Mouse (Mus musculus) lung, postnatal 25 days (tissue): ENCODE measurements around the gene Siglec1.
A peak's percentile ranks its signal among the peaks of the same experiment; 100 is the strongest.
"Not testable (repeated sequence)": the region's sequence is repeated elsewhere in the genome, so short reads cannot be mapped to it uniquely, and the experiment has no call there.

ENCODE experiments used
- DNase-seq: peaks from one replicate; pipeline ENCODE4 v3.0.0; 2022; ENCODE audit warnings: low spot score

The Siglec1 gene

DNA sequence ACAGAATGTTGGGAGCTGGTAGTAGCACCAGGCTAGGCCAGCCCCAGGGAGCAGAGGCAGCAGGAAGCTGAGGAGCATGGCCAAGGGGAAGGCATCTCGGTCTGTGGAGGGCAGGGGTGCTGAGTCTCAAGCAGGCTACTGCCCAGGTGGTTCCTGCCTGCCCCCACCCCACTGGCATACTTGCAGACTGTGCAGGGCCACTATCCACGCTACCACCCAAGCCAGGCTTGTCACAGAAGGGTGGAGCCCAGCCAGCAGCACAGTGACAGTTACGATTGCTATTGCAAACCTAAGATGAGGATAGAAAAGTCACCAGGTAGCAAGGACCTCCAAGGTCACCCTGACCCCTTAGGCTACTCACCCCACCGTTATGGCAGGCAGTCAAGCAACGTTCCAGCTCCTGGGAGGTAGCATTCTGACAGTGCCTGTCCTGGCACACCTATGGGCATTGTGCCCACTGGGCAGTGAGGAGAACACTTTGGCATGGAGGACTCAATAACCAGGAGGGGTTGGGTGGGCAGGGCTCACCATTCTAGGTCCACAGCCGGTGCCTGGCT lies 33.6 kb downstream of the Siglec1 start:
- no peak for DNase-seq

DNA sequence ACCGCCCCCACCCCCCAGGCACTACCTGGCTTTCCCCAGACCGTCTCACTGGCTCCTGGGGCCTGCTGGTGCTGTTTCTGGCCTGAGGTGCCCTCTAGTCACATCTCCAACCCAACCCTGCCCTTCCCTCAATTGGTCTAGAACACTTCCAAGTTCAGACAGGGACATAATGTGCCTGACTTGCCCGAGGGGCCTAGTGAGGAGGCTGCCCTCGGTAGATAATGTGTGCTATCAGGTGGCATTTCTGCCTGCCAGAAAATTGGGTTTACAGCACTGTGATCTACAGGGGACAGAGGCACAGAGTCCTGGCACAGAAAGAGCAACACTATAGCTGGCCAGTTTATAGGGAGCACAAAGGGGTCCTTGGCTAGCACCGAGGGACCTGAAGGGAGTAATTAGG lies 34.5 kb downstream of the Siglec1 start:
- DNase-seq: no peak

DNA sequence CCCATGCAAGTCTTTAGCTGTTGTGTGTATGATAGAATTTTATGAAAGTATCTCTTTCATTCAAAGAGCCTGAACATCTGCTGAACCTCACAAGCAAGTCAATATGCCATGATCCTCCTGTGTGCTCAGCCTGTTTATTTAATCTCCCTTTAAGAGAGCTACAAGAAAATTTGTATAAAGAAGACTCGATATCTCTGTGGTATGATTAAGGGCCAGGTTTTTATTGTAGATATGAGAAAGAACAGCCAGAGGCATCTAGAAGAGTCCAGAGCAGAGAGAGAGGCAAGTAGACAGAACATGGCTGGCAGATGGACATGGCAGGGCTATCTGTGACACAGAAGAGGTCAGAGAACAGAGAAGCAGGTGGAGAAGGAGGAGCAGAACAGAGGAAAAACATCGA lies 40.5 kb downstream of the Siglec1 start:
- no peak for DNase-seq

DNA sequence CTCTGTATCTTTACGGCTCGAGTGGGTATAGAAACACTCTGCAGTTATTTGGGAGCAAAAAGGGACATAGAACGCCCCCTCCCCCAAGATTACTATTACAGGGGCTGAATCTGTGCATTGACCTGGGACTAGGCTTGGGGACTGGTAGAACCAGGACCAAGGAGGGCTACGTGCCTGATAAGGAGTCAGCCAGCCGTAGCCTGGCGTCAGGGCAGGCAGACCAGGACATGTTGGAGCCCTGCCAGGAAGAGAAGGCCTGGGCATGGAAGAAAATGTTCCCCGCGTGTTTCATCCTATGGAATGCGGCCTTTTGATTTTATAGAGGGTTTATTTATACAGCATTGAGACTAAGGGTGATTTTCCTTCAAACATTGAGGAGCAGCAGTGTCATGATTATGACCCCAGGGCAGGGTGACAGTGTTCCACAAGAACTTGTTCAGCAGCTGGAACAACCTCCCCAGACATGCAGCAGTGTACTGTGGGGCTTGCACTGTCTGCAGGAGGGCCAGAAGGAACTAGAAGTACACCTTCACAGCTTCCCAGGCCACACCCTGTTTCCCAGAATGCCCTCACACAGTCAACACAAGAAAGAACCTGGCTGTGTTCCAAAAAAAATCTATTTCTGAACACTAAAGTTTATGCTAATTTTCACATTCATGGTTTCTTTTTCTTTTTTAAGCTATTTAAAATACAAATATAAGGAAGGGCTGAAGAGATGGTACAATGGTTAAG lies 41.4 kb downstream of the Siglec1 start:
- DNase-seq: no peak

DNA sequence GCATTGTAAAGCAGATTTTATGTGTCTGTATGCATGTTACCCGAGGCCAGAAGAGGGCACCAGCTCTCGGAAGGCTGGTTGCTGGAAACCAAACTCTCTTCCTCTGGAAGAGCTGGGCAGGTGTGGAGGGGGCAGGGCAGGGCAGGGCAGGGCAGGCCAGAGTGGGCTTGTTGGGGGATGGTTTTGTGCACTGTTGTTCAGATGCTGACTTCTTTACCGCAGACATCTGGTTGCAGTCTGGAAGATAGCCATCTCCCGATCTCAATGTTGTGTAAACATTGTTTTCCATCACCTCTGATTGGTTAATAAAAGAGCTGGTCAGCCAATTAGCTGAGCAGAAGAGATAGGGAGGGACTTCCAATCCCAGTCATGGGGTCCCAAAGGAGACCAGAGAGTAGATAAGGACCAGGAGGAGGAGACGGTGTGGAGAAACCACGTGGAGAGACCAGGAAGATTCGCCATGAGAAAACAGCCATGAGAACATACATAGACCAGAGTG lies 42.2 kb downstream of the Siglec1 start:
- no peak for DNase-seq

DNA sequence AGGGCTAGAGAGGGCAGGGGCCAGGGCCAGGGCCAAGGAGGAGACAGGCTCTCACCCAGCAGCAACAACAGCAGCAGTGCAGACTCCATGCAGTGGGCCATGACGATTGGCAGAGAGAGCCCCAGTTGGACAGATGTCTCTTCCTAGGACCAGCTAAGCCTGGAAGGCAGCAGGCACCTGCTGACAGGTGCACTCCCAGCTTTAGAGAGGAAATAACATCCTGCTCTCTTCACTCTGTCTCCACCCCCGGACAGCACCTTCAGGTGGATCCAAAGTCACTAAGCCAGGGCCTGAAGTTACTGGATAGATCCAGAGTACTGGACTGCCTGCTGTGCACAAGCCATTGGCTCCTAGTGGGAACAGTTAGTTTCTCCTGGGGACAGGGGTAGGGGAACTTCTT lies 43.6 kb downstream of the Siglec1 start, which contains the start of gene Gfra4:
Gfra4 (minus strand) TSS at position 101 of the 400 bp plus-strand sequence.
- no peak for DNase-seq

DNA sequence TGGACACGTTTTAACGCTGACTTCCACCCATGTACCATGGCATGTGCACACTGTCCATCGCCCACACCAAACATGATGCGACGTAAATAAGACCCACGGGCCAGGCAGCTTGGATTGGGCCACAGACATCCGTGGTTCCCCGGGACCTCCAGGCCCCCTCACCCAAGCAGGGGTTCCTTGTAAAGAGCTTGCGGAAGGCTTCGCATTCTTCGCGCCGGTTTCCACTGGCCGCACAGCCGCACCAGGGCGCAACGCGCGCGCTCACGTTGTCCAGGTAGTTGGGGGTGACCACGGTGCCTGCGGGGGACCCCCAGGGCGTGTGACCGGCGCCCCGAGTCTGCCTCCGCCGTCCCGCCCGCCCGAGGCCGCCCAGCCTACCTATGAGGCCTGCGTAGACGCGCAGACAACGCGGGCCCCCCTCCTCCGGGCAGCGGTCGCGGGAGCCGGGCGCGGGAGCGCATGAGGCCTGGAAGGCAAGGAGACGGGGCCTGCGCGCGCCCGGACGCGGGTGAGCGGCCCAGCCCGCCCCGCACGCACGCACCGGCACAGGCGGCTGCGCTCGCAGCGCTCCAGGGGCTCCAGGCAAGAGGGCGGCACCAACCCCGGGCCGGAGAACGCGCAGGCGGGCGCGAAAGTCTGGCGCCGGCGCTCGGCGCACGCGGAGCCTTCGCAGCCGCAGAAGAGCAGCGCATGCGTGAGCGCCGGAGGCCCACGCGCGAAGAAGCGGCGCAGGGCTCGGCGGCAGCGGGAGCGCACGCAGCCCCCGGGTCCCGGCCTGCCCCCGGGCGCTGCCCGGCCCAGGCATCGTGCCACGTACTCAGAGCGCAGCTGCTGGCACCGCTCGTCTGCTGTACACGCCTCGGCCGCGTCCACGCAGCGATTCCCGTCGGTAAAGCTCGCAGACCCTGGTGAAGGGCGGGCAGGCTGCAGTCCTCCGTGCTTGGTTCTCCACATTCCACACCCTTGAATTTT lies 45.4 kb downstream of the Siglec1 start:
- DNase-seq: no peak

DNA sequence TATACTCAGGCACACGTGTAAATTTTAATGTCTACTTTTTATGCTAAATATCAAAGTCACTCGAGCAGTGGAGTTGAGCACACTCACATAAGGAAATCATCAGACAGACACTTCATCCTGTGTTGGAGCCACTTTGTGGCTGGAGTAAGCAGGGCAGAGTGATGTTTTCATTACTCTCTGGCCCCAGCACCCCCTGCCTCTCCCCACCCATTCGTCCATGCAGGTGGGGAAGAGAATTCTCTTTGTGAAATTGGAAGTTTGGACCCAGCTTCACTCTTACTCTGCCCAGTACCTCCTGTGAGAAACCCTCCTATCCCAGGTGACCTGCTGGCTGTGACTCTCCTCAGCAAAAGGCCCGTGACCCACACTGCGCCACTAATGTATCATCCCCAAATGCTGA lies 47.9 kb downstream of the Siglec1 start:
- no peak for DNase-seq

DNA sequence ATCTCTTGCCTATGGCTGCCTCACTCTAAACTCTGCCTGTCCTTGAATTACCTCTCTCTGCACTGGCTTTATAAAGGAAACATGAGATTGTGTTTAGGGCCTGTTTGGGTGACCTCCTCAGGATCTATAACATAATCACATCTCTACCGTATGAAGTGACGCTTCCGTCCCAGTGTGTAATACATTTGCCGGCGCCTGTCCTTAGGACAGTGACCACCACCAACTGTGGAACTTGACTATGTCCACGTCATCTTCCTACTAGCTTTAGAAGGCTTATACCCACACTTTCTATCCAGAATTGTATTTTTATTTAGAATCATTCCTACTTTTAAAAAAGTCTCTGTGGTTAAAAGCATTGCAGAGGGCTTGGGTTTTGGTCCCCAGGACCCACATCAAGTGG lies 48.4 kb downstream of the Siglec1 start:
- DNase-seq: no peak

DNA sequence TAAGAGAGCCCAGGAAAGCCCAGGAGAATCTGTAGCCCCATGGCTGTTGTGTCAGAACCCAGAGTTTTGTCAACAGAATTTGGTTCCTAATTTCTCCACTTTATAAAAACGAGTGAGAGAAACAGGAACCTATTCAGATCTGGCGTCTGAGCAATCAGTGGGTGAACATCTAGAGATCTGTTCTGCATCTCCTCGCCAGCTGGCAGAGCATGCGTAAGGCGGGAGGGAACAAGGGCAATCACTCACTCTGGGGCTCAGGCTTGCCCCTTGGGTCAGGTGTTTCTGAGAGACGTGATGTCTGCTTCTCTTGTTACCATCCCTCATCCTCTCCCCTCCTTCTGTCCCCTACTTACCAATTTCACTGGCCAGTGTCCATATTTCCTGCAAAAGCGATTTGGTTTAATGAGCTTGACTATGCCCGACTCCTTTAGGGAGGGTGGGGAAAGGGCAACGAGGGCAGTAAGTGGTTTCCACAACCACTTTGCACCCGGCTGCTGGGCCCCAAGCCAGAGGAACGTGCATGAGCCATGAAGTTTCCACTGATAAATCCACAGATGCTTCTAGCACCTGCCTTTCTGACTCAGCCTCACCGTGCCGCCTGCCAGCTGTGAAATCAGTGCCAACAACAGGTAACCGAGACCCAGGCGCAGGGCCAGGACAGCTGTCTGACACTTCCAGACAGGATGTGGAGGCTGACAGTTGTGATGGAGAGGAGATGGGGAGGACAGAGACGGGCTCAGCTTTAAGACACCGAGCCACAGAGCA lies 49.2 kb downstream of the Siglec1 start:
- peak; percentile 41 for DNase-seq

DNA sequence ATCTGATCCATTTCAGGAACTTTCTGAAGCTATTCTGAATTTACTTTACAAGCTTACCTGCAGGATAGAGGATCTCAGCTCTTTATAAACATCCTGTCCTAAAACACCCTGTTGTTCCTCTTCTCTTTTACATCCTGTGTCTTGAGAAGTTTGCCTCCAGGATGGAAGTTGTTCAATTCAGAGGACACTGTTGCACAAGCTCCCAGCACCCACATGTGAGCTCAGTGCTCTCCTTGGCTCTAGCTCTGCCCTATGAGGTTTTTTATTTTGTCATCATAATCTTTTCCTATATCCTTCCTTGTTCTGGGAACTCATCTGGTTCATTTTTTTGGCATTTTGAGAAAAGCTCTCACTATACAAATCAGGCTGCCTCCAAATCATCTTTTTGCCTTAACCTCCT lies 49.8 kb downstream of the Siglec1 start:
- DNase-seq: no peak

DNA sequence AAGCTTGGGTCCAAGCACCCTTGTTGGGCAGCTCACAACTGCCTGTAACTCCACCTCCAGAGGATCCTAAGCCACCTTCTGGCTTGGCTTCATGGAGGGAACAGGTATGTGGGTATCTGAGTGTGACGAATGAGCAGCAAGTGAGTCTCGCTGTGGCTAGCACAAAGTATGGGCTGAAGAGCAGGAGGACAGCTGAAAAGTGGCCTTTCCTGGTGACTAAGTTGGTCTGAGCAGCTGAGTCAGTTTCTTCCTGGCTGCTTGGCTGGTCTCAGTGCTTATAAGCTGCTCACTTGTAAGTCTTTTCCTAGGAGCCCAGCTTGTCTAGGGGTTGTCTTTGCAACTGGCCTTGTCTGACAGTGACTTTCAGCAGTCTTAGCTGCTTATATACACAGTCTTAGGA lies 50.2 kb downstream of the Siglec1 start:
- no peak for DNase-seq

DNA sequence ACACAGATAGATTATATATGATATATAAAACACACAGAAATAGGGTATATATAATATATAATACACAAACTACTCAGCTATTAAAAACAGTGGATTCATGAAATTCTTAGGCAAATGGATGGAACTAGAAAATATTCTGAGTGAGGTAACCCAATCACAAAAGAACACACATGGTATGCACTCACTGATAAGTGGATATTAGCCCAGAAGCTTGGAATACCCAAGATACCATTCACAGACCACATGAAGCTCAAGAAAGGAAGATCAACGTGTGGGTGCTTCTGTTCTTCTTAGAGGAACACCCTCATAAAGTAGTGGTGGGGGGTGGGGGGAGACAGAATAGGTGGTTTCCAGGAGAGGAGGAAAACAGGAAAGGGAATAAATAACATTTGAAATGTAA lies 55.2 kb downstream of the Siglec1 start:
- DNase-seq: not testable (repeated sequence)

DNA sequence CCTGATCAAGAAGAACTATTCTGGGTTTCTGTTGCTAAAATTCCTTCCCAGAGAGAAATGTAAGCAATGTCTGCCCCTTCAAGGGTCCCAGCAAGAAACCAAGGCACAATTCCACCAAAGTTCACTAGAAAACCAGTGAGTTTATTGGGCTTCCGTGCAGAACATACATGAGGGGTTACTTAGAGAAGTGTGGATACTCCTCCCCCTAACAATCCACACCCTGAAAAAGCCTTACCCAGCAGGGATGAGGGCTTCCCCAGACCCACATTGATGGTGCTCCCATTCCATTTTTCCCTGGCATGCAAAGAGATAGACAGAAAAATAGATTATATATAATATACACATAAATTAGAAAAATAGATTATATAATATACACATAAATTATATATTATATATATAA lies 55.6 kb downstream of the Siglec1 start:
- no peak for DNase-seq

DNA sequence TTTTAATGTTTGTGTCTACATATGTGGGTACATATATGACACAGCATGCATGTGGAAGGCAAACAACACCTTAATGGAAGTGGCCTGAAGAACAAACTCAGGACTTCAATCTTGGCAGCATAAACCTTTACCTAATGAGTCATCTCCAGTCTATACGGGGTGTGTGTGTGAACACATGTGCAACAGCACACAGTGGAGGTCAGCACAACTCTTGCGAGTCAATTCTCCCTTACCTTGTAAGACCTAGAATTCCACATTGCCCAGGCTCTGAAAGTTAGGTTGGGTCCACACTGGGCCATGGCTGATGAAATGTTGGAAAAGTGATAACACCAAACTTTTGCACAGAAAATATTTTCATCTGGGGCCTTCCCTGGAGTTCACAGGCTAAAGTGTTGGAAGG lies 56.0 kb downstream of the Siglec1 start:
- no peak for DNase-seq

DNA sequence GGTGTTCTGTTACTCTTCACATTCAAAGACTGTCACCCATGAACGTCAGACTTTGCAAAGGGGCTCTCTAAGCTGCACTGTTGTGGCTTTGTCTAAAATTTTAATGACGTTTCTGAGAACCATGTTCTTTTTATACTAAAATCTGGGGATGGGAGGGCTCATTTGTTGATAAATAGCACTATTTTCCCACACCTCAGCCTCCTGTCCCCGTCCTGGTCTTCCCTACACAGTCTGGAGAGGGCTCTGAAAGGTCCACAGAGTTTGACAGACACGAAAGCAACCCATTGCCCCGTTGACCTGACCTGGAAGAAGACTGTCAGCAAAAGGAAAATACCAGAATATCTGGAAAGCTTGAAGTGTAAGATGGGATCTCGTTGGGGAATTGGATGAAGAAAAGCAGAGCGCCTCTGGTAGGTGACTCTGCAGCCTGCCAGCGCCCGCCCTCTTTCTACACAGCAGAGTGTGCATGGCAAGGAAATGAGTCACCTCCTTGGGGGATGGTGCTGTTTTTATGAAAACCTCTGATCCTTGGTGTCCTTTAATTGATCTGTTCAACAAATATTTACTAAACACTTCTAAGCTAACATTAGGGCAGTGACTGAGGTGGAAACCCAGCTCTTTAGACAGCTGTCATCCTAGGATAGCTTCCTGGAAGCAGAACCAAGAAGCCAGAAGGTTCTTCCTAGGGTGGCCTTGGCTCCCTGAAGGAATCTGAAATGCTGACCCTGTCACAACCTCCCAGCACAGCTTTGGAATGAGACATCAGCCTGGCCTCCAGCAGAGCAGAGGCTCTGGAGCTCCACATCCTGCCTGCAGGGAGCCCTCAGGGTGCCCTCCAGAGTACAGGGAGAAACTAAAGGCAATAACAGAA lies 57.3 kb downstream of the Siglec1 start:
- no peak for DNase-seq

DNA sequence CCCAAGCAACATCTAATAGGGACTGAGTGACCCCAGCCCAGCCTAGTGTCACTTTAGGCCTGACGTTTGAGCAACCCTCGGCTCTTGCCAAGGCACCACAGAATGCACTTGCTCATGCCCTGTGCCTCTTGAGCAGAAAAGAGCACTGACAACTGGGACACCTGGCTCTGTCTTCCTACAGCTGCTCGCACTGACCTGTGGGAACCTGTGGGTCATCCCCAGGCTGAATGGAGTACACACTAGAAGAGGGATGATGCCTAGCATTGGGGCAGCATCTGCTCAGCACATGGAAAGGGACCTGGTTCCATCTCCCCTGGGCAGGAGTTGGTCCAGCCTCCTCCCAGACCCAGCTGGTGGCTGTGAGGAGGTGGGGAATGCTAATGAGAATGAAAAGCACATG lies 59.6 kb downstream of the Siglec1 start:
- no peak for DNase-seq

DNA sequence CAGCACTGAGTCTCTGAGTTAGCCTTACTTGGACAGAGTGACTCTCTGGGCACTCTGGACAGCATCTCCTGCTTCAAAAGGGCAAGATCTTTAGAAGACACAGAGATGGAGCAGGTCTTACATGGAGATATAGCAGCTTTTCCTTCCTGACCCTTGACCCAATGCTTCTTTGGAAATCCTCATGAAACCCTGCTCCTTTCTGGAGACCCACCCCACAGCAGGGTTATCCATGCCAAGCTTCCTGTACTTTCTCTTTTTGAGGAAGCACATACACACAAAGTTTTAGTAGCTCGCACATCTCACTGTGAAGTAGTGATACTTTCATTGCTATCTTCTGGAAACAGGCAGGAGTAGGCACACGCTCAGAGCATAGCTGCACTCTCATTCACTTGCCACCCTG lies 61.3 kb downstream of the Siglec1 start:
- no peak for DNase-seq
